Mouse (Mus musculus) C2C12 (cell line): Measurements from ENCODE around the gene Esam. TPM values are rescaled to one million over a fixed set of nuclear protein-coding genes. Genes with fewer than 3 reads are reported as not detected.

Source experiments
- H3K27me3 ChIP-seq: one replicate; pipeline ENCODE4 v1.6.1; 2011; ENCODE audit not compliant: control insufficient read depth, insufficient read depth, insufficient read length
- H3K36me3 ChIP-seq: one replicate; pipeline ENCODE4 v1.6.1; 2011; ENCODE audit not compliant: control insufficient read depth, insufficient read depth
- H3K4me3 ChIP-seq: one replicate; pipeline ENCODE4 v1.5.1; 2011; ENCODE audit warnings: mild to moderate bottlenecking, control low read depth; ENCODE audit not compliant: poor library complexity, insufficient read depth, severe bottlenecking
- H3K79me2 ChIP-seq: one replicate; pipeline ENCODE4 v1.6.1; 2011; ENCODE audit not compliant: control insufficient read depth, insufficient read depth
- H3K79me3 ChIP-seq: one replicate; pipeline ENCODE4 v1.6.1; 2011; ENCODE audit warnings: low read depth, control low read depth
- H3ac ChIP-seq: one replicate; pipeline ENCODE3; 2011; ENCODE audit warnings: low read depth; ENCODE audit not compliant: control insufficient read depth, insufficient read length
- CEBPB ChIP-seq: IDR thresholded peaks from one replicate; pipeline ENCODE4 v1.6.1; 2011; ENCODE audit warnings: low read depth, mild to moderate bottlenecking, control low read depth, moderate library complexity
- CTCF ChIP-seq: IDR thresholded peaks from one replicate; pipeline ENCODE4 v1.5.1; 2011; ENCODE audit not compliant: control insufficient read depth, insufficient read depth, insufficient read length
- FOSL1 ChIP-seq: IDR thresholded peaks from one replicate; pipeline ENCODE4 v1.8.0; 2011; ENCODE audit warnings: mild to moderate bottlenecking, low read length; ENCODE audit not compliant: poor library complexity, insufficient read depth, severe bottlenecking
- MAX ChIP-seq: IDR thresholded peaks from one replicate; pipeline ENCODE4 v1.6.1; 2011; ENCODE audit warnings: mild to moderate bottlenecking, control low read depth
- MYOD1 ChIP-seq: IDR thresholded peaks from one replicate; pipeline ENCODE4 v1.6.1; 2011; ENCODE audit warnings: low read depth; ENCODE audit not compliant: control insufficient read depth, insufficient read length
- MYOG ChIP-seq: IDR thresholded peaks from one replicate; pipeline ENCODE4 v1.6.1; 2011; ENCODE audit not compliant: control insufficient read depth, insufficient read length; ENCODE audit errors: extremely low read depth
- USF1 ChIP-seq: IDR thresholded peaks from one replicate; pipeline ENCODE4 v1.6.1; 2011; ENCODE audit warnings: low read depth, mild to moderate bottlenecking, control low read depth, moderate library complexity
- polyA plus RNA-seq: library from polyadenylated mRNA; unstranded; fragments of >200 nt; fragmentation: generic; extraction: Trizol; gene quantifications from one replicate; pipeline ENCODE4 v1.2.1, GENCODE M21; 2012; ENCODE audit warnings: missing spikeins

Esam gene
- polyA plus RNA-seq, 1 experiment = 0.06 TPM

DNA sequence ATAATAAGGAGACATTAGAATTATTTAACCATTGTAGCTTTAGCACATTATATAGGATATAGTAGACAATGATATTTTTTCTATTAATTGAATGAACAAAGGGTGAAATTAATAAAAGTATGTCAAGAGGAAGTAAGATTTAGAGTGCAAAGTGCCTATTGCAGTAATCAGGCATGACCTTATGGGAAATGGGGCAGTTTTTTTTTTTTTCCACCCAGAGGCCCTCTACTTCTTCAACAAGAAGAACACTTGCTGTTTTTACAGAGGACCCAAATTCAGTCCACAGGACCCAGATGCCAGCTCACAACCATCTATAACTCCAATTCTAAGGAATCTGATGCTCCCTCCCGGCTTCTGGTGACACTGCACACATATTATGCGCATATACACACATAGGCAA is 32.7 kb downstream of the Esam start:
- H3K79me3 ChIP-seq = no peaks in the 10 kb centered on the region
- peaks cover 10% of the 10 kb centered on the region for H3K27me3 ChIP-seq
- TF ChIP-seq MAX (no peak), MYOG (no peak), CEBPB (no peak)
- no peaks in the 10 kb centered on the region for H3K36me3 ChIP-seq
- H3K4me3 ChIP-seq = no peak overlapping the region
- no peaks in the 10 kb centered on the region for H3K79me2 ChIP-seq
- H3ac ChIP-seq = no peak overlapping the region

DNA sequence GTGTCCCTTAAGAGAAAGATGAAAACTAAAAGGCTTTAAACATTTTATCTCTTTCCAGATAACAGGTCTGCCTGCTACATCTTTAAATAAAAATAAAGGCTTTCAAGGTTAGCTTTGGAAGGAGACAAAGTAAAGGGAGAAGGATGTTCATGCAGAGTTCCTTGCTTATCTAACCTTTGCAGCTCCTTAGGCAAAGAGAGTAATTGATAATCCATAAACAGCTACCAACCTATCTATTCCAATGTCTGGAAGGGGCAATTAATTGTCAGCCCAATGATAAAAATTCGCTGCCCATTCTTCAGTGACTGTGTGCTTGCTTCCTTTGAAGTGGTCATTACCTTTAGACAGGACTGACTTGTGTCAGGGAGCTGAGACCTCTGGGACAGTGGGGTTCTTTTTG is 35.9 kb downstream of the Esam start:
- Histone ChIP-seq H3ac (no peak overlapping the region), H3K4me3 (no peak overlapping the region), H3K36me3 (no peaks in the 10 kb centered on the region), H3K27me3 (peaks cover 27% of the 10 kb centered on the region), H3K79me3 (no peaks in the 10 kb centered on the region), H3K79me2 (no peaks in the 10 kb centered on the region)
- TF ChIP-seq MYOD1 (no peak), MYOG (no peak), USF1 (no peak), CTCF (no peak), FOSL1 (no peak)

DNA sequence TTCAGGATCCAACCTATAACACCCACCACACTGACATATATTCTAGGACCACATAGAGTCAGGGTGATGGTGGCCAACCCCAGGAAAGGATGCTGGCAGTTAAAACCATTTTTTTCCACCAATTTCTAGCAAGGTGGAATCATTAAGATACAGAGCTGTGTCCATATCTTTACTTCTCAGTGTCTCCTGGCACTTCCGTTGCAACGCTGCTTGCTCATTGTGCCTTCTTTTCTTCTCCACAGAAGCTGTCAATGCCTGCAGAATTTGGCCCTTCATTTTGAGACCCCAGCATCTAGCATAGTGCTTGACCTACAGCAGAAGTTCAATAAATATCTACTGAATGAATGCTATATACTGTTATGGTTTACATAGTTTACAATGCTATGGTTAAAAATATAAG is 39.1 kb downstream of the Esam start:
- no peak overlapping the region for H3K4me3 ChIP-seq
- peaks cover 32% of the 10 kb centered on the region for H3K27me3 ChIP-seq
- no peaks in the 10 kb centered on the region for H3K36me3 ChIP-seq
- H3K79me2 ChIP-seq = no peaks in the 10 kb centered on the region
- no peaks in the 10 kb centered on the region for H3K79me3 ChIP-seq
- TF ChIP-seq MYOD1 (no peak), CTCF (no peak), MAX (no peak), CEBPB (no peak), MYOG (no peak), FOSL1 (no peak), USF1 (no peak)
- no peak overlapping the region for H3ac ChIP-seq

GRCm38 (mm10) chr9:37567454-37567853 is 39.6 kb downstream of the Esam start:
- no peaks in the 10 kb centered on the region for H3K79me3 ChIP-seq
- H3K4me3 ChIP-seq = no peak overlapping the region
- H3K79me2 ChIP-seq = no peaks in the 10 kb centered on the region
- no peaks in the 10 kb centered on the region for H3K36me3 ChIP-seq
- TF ChIP-seq MYOG (no peak), CTCF (no peak), MAX (no peak), MYOD1 (no peak), FOSL1 (no peak), CEBPB (no peak), USF1 (no peak)
- no peak overlapping the region for H3ac ChIP-seq
- peaks cover 34% of the 10 kb centered on the region for H3K27me3 ChIP-seq

GRCm38 (mm10) chr9:37567892-37568604 is 40.2 kb downstream of the Esam start:
- H3K27me3 ChIP-seq = peaks cover 40% of the 10 kb centered on the region
- no peak for TF ChIP-seq MYOG
- TF ChIP-seq MAX = no peak
- H3K79me3 ChIP-seq = no peaks in the 10 kb centered on the region
- no peak overlapping the region for H3K4me3 ChIP-seq
- H3K36me3 ChIP-seq = no peaks in the 10 kb centered on the region
- H3K79me2 ChIP-seq = no peaks in the 10 kb centered on the region
- no peak overlapping the region for H3ac ChIP-seq

- peaks cover 46% of the 10 kb centered on the region for H3K27me3 ChIP-seq
- no peaks in the 10 kb centered on the region for H3K79me3 ChIP-seq
- H3K79me2 ChIP-seq = no peaks in the 10 kb centered on the region
- TF ChIP-seq CTCF (no peak), MAX (no peak), FOSL1 (no peak), MYOG (no peak), USF1 (no peak), CEBPB (no peak), MYOD1 (no peak)
- no peak overlapping the region for H3ac ChIP-seq
- no peaks in the 10 kb centered on the region for H3K36me3 ChIP-seq
- no peak overlapping the region for H3K4me3 ChIP-seq
Observed at GRCm38 (mm10) chr9:37568605-37569214, 40.8 kb downstream of the Esam start.
